Mouse (Mus musculus): ENCODE measurements at regions not wholly inside any gene's neighbourhood (a gene's known extent, or its start where the extent isn't known, plus 50 kb on each side); places are given as distances from the start of the nearest gene placed in this dataset.
A peak's percentile ranks its signal among the peaks of the same experiment; 100 is the strongest.

- DNase-seq: no peak
These were observed 58.7 kb upstream of the Adpgk start for GRCm38 (mm10) chr9:59232682-59233081.

GRCm38 (mm10) chr9:59231947-59232346 lies 59.4 kb upstream of the Adpgk start:
- DNase-seq: no peak

GRCm38 (mm10) chr9:59231186-59231585 lies 60.2 kb upstream of the Adpgk start:
- no peak for DNase-seq

GRCm38 (mm10) chr9:59230161-59230560 lies 61.2 kb upstream of the Adpgk start:
- no peak for DNase-seq

DNA sequence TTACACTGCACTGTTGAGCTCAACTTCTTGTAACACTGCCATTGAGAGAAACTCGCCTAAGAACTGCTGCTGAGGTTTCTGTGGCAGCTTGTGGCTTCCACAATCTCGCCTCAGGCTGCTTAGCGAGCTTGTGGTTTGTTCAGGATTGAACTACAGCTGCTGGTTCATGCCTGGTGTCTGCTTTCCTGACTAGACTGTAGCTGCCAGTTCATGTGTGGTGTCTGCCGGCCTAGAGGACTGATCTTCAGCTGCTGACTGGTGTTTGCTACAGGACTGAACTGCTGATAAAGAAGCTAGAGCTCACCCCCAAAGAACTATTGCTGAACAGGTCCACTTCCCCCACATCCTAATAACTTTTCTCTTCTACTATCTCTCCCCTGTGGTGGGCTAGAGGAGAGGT lies 63.4 kb upstream of the Adpgk start:
- no peak for DNase-seq

GRCm38 (mm10) chr9:59226361-59226760 lies 65.0 kb upstream of the Adpgk start:
- no peak for DNase-seq

- no peak for DNase-seq
These were observed 72.1 kb upstream of the Adpgk start for GRCm38 (mm10) chr9:59219277-59219676.

GRCm38 (mm10) chr9:59202654-59203514 lies 88.5 kb upstream of the Adpgk start:
- DNase-seq: no peak

- DNase-seq: no peak
These were observed 91.7 kb upstream of the Adpgk start for GRCm38 (mm10) chr9:59199495-59200196.

DNA sequence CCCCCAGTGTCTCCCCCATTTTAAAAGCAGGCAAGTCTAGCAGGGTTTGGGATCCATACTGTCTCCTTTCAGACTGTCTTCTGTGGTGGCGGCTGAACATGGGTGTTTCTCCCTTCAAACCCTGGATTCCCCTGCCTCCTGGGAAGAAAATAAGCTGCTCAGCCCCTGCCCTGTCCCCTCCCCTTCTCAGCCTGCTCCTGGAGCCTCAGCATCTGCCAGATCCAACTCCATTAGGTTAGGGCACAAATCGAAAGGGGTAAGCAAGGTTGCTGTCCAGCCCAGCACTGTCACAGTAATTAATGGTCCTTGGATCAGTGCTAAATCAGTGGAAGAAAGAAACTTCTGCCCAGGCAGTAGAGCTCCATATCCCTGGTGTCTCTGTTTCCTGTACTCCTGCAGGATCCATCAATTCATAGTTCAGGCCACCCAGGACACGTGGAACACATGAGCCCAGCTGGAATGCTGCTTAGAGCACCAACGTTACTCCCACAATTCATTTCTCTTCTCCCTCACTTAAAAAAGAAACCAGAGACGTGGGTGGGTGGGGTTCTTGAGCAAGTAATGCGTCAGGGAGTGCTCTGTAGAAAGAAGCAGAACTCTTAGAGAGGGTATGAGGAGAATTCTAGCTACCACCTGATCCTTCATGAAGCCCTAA lies 93.0 kb upstream of the Adpgk start:
- DNase-seq: no peak

- DNase-seq: no peak
These were observed 93.9 kb upstream of the Adpgk start for GRCm38 (mm10) chr9:59197506-59197905.

DNA sequence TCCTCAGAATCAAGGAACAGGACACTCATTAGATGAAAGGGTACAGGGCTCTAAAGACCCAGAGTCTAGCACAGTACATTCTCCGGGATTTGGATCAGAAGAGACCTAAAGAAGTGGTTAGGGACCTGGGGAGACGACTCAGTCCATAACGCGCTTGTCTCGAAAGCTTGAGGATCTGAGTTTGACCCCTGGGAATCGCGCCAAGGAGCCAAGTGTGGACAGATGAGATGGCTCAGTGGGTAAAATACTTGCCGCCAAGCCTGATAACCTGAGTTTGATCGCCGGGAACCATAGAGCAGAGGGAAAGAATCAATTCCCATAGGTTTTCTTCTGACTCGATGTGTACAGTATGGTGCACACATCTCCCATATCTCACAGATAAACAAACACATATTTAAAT lies 97.4 kb upstream of the Adpgk start:
- DNase-seq: no peak

DNA sequence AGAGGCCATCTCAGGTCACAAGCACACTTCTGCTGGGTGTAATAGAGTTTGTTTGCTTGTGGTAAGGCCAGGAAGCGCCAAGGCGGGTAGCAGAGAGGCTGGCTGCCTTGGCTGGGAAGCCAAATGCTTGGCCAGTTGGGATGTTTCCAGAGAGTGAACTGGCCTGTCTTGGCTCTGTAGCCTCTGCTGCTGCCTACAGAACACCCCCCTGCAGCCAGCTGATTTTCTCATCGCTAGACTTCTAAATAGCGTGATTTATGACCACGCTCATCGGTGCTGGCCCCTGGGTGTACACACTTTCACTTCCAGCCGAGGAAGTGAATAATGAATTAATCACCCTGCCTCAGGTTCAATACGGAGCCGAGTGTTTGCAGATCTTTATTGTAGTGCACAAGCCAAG lies 102.2 kb upstream of the Adpgk start:
- peak; percentile 30 for DNase-seq

DNA sequence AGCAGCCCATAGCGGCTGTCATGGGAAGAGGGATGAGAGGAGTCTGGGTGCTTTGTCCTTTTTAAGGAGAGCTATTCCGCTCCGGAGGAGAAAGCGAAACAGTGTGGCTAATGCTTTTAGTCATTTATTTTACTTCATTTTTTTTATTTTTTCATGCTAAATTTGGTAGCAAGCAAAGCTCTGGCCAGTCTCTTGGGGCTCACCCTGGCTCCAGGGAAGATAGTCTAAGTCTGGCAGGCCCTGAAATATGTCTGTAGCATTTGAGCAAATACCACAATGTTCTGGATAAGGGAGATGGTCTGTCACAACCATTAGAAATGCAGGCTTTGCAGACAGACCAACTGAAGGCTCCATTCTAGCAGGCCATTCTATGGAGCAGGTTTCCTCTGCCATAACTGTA lies 102.9 kb upstream of the Adpgk start:
- DNase-seq: no peak

- DNase-seq: no peak
These were observed 105.0 kb upstream of the Adpgk start for GRCm38 (mm10) chr9:59186326-59186725.

DNA sequence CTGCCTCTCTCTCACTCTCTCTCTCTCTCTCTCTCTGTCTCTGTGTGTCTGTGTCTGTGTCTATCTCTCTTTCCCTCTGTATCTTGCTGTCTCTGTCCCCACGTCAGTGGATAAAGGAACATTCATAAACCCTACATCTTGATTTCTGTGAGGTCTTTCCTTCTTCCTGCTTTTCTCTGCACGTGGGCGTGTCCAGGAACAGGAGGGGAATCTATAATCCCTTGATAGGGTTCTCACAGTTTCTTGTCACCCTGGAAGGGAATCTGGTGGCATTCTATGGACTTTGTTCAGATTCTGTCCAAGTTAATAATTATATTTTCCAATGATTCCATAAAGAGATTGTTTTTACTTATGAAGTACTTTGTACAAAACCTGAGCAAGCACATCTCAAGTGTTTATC lies 107.3 kb upstream of the Adpgk start:
- no peak for DNase-seq

GRCm38 (mm10) chr9:59182906-59183305 lies 108.5 kb upstream of the Adpgk start:
- no peak for DNase-seq

- DNase-seq: no peak
These were observed 108.9 kb upstream of the Adpgk start for GRCm38 (mm10) chr9:59182490-59182889.

DNA sequence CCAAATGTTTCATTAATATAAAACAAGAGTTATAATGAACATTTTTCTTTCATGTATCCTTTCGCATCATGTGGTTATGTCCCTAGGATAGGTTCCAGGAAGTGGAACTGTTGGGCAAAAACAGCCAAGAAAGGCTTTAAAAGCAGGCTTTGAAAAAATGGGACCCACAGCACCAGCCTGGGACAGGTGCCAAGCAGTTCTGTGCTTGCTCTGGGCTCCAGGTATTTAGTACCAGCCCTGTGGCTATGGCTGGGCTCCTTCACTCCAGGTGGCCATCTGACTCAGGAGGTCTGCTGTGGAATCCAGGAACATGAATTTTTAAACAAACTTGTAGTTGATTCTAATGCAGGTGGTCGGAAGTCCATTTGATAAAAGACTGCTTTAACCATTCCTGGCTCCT lies 119.8 kb upstream of the Adpgk start:
- peak; percentile 28 for DNase-seq

DNA sequence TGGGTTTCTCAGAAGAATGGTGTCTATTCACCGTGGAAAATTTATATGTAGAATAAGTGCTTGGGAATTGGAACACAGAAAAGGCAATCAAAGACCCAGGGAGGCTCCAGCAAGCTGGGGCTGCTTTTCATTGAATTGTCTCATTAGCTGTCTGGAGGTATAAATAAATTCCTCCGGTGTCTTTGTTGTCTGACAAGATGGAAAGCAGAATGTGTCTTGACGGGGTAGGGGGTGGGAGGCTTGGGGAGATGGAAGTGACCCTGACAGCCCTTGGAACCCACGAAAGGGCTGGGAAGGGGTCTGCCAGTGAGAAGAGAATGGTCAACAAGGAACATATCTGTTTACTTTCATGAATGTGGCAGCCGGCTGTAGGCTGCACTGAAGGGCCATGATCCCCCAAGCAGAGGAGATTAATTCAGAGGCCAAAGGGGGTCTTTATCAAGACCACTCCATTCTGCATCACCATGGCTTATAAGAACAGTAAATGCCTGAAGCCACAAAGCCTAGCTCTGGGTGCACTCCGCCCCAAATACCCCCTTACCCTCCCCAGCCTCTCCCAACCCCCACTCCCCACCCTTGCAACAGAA lies 127.2 kb upstream of the Neo1 start:
- no peak for DNase-seq

GRCm38 (mm10) chr9:59162954-59163353 lies 126.7 kb upstream of the Neo1 start:
- DNase-seq: no peak

DNA sequence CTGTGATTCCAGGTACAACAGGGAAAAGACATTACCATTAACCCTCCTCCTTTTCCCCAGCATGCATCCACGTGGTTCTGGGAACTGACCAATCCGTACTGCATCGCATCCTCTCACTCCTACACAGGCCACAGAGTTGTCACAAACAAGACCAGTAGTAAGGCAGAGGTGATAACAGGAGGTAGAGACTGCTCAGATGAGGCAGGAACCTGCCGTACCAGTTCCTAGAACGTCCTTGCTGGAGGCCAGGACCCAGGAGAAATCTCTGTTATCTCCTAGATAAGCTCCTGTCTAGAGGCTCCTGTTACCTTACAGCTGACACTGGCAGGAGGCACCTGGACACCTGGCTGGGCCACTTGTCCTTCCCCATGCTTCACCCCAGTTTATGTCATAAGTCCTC lies 121.4 kb upstream of the Neo1 start:
- DNase-seq: no peak

DNA sequence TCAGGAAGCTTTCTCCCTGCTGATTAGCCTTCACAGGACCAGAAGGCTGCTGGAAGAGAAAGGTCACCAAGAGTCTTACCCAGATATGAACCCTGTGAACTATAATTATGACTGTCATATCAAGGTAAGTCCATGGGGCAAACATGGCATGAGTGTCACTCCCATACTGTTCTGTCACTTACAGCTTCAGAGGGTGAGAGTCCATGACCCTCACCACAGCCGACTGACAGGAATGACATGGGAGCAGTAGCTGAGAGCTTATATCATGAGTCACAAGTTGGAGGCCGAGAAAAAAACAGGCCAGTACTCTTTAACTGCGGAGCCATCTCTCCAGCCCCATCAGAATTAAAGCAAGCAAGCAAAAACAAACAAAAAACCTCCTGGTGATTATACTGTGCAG lies 117.7 kb upstream of the Neo1 start:
- no peak for DNase-seq

GRCm38 (mm10) chr9:59153126-59153525 lies 116.9 kb upstream of the Neo1 start:
- DNase-seq: no peak

Data from kidney, postnatal 14 days (tissue).